Mouse (Mus musculus) myocyte (in vitro differentiated cells): ENCODE data around the gene Tm9sf4.

Source experiments
- POLR2A ChIP-seq: IDR thresholded peaks from one replicate; pipeline ENCODE4 v1.6.1; 2011; ENCODE audit warnings: low read depth, mild to moderate bottlenecking, control low read depth, moderate library complexity; ENCODE audit not compliant: insufficient read length
- POLR2AphosphoS2 ChIP-seq: IDR thresholded peaks from one replicate; pipeline ENCODE4 v1.6.1; 2011; ENCODE audit warnings: low read depth, control low read depth; ENCODE audit not compliant: insufficient read length

DNA sequence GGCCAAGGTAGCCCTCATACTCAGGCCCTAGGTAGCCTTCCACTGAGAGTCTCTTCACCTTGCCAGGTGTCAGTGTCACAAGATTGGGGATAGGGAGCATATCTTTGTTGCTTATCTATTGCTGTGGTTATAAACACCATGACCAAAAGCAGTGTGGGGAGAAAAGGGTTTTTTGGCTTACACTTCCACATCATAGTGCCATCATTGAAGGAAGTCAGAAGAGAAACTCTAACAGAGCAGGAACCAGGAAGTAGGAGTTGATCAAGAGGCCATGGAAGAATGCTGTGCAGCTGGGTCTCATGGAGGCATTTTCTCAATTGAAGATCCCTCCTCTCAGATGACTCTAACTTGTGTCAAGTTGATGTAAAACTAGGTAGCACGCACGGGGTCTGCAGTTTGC is 47.0 kb downstream of the Tm9sf4 start:
- TF ChIP-seq POLR2A (no peak), POLR2AphosphoS2 (no peak)
